Mouse (Mus musculus) heart, adult 11 months (tissue): ENCODE measurements around the gene Arl13b.

Experiments used
- DNase-seq: peaks from one replicate; pipeline ENCODE4 v3.0.0; 2022

Arl13b gene

DNA sequence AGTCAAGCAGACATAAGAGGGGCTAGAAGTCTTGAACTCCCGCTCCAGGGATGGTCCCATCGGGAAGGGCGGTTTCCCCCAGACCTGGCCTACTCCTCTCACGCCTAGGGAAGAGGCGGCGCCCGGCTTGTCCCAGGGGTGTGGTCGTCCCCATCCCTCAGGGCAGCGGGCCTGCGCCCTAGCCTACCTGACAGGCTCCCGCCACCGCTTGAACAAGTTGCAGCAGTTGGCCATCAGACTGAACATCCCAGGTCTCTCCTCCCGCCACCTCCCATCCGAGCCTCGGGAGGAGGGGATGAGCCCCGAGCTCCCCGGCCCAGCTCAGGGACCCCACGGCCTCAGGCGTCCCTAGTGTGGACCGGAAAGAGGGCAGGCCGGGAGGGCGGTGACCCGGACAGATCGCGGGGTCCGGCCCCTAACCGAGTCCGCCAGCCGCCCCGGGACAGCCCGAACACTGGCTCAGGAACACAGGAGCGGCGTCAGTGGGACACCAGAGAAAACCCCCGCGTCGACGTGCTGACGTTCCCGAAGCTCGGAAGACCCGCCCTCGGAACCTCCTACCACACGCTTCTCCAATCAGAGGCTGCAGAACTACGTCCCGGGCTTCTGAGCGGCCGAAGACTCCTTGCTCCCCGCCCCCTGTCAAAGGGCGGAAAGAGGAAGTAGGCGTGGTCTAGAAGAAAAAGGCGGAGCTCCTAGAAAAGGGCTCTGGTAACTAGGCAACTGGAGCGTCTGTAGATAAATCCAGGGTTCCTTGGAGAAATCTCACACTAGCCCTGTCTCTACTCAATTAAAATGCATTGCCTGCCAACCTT lies at the start of gene Arl13b:
Gene Arl13b, minus strand, starts transcription at position 543 of the 815 bp plus-strand sequence.
- peak; percentile 100 for DNase-seq

DNA sequence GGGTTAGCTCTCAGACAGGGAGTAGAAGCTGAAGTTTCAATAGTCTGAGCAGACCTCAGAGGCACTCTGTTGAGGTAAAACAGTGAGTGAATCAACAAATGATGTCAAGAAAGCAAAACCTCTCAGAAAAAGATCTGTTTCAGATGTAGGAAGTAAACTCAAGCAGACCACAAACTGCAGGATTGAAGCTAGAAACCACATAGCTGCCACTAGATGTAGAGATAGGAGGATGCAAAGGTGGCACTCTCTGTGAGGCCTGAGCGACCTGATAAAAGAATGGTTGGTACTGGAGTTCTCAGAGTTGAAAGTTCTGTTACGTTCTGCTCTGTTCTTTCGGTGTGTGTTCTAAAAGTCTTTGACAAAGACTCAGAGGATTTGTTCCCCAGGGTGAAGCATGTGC lies 49.0 kb upstream of the Arl13b start:
- no peak for DNase-seq

DNA sequence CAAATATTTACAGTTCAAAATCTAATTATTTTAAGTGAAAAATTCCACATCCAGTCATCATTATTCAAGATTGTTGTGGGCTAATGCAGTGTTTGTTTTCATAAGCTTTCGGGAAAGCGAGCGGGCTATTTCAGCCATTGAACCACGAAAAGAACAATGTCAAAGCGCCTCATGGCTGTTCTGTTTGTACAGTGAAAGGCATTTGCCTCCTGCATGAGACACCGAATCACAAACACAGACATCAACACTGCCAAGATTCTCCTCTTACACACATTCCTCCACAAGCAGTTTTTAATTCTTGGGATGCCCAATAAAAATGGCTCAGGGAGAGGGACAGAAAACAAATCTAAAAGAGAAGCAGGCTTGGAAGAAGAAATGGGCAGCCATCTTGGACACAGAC lies 27.2 kb upstream of the Arl13b start:
- DNase-seq: no peak

DNA sequence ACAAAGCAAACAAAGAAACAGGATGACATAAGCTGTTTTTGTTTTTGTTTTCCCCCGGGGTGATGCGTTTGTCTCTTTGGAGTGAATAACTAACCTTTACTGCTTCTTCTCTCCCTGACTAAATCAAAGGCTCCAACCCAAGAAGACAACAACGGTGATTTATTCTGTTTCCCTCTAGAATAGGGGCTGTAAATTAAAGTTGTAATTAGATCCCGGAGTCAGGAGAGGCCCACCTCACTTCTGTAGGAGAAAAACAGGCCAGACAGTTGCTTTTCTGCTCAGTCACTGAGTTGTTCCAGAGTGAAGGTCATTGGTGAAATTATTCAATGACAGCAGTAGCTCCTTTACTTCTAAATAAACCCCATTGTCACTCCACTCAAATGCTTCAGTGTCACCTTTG lies 26.3 kb upstream of the Arl13b start:
- DNase-seq: no peak

DNA sequence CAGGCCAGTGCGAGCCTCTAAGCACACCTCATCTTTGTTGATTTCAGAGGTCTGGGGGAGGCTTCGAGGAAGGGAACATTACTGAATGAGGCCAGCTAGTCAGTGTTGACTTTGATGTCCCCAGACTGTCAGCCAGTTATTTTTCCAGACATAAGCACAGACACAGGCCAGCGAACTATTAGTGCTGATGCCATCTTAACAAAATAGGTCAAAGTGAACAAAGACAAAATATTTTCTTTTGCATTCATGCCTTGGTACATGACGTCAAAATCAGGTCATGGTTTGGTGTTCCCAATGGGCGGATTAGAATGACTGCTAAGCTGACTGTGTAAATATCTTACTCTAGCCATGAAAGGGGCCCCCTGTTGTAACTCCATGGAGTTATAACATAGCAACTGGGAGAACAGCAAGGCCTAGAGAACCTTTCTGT lies 25.9 kb upstream of the Arl13b start:
- DNase-seq: no peak

DNA sequence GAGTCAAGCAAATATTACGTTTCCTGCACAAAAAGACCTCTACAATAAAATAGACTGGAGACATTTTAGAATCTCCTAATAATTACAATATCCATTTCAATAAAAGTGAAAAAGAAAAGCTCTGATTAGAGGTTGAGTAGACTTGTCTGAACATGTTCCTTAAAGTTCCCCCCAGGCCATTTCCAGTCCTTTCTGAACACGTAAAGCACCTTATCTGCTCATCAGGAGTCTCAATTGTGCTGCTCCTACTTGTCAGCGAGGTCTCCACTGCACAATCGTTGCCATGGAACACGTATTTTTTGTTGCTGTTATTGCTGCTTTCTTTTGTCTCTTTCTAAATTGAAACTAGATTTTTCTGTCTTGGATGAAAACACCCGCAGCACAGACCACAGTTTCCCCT lies 14.6 kb upstream of the Arl13b start:
- DNase-seq: no peak

DNA sequence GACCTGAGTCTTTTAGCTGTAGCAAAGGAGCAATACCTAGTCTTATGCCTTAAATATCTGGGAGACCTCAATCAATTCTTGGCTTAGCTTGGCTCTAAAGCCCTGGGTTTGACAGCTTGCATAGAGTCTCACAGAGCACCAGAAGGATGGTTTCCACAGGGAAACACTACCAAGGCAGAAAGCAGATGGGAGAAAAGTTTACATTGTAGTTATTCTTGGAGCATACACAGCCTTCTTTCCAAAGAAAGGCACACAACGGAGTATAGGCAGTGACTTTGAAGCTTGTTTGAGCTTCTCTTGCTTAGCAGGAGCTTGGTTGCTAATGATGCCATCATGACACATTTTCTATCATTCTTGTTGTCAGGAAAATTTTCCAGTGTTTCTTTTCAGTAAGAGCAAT lies 13.3 kb upstream of the Arl13b start:
- no peak for DNase-seq

DNA sequence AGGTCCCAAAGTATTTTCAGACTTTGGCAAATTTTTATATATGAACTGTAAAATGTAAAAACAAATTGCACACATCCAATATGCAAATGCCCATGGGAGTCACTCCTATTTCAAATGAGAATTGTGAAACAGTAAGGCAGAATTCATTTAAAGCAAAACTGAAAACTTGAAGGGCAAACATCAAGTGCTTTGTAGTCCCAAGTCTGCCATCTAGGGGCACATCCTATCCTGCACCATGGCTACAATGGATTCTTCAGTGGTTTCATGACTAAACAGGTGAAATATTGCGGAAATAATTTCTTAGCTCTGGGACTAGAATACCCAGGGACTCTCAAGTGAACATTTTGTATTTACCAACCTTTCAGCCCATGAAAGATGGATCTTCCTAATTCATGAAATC lies 11.2 kb upstream of the Arl13b start:
- DNase-seq: no peak

DNA sequence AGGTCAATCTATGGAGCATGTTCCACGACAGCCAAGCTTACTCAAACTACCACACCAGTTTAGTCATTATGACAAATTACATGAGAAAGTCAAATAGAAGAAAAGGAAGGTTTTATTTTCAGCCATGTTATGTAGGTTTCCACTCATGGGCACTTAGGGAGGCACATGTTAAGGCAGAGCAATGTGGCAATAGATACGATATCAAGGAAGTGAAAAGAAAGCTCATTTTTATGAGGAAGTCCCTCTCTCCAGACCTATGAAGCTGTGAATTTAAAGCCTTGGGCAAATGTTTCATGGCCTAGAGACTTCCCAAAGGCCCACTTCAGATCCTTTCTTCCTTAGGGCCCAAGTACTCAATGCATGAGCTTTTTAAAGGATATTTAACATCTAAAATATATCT lies 10.7 kb upstream of the Arl13b start:
- DNase-seq: no peak

DNA sequence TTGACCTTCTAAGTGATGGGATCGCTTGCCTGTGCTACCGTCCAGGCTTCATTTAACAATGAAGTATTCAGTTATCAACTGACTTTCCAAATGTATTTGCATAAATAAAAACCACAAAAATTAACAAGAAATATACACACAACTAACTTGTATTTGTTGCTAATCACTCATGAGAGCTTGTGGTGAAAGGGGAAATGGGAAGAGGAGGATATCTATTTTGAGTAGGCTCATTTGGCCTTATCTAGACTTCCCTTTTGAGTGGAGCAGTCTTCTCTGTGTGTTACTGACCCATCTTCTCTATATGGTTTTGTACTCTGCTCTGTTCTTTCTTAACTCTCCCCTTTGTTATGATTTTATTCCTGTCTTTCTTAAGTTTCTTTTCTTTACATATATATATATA lies 9.4 kb upstream of the Arl13b start:
- DNase-seq: no peak

DNA sequence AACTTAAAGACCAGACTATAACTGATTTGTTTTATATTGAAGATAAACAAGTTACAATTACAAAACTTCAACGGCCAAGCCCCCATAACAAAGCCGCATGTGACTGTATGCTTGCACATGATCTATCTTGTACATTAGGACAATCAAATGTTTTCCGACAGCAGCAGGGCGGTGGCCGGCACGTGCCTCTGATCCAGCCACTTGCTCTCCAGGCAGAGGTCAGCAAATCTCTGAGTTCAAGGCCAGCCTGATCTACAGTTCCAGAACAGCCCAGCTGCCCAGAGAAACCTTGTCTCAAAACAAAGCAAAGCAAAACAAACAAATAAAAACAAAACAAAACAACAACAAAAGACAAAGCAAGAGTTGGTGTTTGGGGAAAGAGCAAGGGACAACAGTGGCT lies 8.5 kb upstream of the Arl13b start:
- peak; percentile 88 for DNase-seq

DNA sequence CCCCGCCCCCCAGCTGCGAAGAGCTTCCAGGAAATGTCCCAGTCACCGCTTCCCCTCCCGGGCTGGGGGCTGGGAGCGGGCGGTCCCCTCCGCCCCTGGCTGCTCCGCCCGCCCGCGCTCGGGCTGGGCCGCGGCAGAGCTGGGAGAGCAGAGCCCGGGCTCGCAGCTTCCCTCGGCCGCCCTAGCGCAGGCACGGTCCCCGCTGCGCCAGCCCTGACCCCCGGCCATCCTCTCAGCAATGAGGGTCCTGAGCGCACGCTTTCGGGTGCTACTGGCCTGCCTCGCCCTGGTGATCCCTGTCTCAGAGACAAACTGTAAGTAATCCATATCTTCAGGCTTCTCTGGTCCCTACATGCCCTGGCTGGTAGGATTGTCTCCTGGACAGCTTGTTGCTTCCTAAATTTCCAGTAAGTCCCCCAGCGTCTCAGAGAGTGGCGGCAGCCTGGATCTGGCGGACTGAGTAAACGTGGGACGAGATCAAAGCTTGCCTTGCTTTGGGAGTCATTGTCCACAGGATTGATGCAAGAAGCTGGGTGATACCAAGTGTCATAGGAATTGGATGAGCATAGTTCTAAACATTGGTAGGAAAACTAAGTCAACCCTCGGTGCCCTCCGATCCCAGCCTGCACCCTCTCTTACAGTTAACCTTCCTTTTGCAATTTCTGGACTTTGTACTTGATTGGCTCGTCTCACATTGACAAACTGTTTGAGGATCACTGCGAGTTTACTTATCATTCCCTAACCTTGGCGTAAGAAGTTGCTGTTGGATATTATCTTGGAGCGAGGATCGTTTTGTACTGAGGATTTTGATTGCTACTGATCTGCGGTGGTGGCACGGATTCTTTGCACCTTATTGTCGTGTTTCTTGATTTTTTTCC lies 7.6 kb upstream of the Arl13b start, which contains the start of gene Pros1:
Gene Pros1, plus strand, starts transcription at position 117 of the 878 bp plus-strand sequence.
- peak; percentile 99 for DNase-seq

DNA sequence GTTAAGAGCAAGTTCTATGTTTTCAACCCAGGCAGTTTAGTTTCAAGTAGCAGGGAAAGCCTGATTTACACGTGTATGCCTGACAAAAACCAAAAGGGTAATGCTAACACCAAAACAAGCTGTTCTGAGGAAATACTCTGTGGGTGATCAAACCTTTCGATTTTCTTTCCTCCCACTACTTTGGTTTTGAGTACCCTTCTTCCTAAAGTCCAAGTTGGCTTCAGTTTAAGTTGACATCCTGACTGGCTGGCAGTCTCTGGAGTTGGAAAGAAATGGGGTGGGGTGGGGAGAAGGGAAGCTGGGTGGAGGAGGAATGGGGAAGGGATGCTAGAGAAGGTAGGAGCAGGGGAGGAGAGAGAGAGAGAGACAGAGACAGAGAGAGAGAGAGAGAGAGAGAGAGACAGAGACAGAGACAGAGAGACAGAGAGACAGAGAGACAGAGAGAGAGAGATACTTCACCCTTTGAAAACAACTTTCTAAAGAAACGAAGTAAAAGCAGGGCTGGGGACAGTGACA lies 6.8 kb upstream of the Arl13b start:
- peak; percentile 88 for DNase-seq

DNA sequence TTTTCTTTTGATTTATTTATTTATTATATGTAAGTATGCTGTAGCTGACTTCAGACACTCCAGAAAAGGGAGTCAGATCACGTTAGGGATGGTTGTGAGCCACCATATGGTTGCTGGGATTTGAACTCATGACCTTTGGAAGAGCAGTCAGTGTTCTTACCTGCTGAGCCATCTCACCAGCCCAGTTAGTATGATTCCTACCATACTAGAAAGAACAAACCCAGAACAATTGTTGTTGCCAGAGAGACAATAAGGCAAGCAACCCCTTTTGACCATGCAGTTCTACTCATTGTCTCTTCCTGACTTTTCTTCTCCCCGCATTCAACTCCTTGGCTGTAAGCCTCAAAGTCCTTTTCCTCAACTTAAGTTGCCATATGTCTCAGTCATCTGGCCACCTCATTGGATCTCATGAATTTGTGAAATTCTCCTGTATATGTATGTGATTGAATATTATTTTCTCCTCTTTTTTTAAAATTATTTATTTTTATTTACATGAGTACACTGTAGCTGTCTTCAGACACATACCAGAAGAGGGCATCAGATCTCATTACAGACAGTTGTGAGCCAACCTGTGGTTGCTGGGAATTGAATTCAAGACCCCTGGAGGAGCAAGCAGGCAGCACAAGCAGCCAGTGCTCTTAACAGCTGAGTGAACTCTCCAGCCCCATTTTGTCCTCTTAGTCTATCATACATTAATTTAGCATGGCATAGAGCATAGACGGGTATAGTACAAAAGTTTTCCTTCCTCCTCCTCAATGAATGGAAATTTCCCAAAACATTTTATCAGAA lies 5.8 kb upstream of the Arl13b start:
- DNase-seq: no peak

DNA sequence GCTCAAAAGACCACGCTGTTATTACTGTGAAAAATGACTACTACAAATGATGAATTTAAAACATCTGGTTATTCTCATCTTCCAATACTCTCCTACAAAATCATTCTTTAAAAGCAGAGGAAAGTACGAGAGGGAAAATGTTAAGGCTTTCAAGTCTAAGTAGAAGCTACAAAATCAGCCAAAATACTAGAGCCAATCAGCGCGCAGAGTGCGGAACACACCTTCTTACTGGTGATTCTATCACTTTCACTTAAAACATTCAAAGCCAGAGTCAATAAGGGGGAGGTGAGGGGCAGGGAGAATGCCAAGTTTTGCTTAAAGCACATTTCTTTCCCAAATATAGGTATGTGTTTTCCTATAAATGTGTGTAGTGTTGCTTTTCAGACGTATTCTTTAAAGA lies 1.5 kb downstream of the Arl13b start:
- DNase-seq: no peak

DNA sequence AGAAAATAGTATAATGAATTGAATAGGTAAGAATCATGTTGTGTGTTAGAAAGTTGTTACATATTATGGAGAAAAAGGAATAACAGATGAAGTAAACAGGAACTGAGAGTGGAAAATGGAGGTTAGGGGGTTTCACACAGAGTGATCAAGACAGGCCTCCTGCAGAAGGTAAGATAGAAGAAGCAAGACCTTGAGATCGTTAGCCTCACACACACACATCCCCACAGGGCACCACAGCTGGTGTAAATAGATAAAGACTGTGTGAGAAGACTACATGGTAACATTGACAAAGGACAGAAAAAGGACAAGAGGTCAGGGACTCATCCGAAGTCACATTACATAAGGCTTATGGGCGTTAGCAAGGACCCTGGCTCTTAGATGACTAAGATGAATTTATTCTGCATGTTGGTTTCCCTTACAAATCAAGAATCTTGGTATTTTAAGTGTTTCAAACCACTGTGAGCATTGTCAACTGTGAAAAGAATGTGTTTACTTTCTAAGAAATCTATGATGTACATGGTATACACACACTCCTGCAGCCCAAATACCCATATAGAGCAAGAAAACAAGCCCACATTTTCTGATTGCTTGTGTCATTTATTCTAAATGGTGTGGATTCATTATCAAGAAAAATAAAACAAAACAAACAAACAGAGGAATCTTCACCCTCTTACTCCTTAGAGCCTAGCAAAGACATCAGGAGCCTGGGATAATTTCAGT lies 12.7 kb downstream of the Arl13b start:
- no peak for DNase-seq

DNA sequence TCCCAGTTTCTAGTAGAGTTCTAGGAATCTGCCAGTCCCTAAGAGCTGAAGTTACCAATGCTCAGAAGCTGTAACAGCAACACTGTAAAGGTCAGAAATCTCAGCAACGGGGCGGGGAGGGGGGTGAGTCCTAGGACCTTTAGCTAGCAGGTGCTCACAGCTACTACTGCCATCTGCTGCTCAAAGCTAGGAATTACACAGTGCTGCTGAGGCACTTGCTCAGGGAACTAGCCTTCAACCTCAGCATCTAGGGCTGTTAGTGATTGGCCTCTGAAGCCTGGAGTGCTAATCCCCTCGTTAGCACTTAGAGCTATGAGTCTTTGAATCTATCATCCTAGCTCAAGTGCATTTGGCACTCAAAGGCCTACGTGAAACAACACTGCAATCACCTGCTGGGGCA lies 14.4 kb downstream of the Arl13b start:
- DNase-seq: peak; percentile 92

DNA sequence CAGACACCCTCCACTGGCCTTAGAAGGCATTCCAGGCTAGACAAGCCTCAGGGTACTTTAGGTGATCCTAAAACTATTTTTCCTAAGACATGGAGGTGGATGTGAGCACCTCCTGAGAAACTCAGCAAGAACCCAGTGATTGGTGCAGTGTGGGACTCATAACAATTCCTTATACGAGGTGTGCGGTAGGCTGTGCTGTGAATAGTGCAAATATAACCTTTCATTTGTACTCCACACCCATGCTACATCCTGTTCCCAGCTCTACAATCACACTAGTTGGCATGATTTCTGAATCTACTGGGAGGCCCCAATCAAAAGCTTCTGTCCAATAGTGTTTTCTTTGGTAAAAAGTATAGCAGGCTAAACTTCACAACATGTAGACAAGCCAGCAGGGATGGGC lies 14.8 kb downstream of the Arl13b start:
- no peak for DNase-seq

DNA sequence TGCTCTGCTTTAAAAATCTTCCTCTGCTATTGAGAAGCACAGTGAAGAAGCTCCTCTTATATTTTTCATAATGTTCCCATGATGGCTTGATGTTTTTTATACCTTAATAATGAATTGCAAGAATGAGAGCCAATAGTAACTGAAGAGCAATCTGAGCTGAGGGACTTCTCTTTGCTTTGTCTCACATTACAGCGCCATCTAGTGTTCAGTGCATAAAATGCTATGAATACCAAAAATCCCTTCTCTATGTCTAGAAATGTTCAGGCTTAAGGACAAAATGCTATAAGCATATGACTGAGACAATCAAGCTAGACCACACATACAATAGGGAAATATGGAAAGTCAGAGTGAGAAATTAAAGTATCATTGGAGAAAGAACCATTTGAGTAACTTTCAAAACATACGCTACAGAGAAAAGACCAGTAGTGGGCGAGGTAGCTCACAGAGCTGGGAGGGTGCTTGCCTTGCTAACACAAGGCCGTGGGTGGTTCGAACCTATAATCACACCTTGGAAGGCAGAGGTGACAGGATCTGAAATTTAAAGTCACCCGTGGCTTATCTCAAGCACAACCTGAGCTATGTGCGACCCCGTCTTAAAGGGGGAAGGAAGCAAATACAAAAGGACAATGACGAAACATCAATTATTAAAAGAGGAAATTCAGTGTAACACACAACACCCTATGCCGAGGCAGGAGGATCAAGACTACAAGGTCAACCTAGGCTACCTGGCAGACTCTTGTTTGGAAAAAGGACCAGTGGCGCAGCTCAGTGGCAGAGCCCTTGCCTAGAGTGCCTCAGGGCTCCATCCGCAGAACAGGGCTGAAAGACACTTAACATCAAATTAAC lies 20.5 kb downstream of the Arl13b start:
- no peak for DNase-seq

DNA sequence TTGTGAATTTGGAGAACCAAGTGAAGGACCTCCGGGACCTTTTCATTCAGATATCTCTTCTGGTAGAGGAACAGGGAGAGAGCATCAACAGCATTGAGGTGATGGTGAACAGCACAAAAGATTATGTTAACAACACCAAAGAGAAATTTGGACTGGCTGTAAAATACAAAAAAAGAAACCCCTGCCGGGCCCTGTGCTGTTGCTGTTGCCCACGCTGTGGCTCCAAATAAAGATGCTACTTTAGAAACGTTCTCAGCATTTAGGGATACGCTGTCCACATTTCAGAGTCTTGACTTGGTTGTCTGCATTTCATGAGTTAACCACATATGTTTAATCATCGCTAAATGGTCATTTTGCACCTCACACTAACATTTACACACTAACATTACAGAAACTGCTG lies 24.4 kb downstream of the Arl13b start:
- no peak for DNase-seq

DNA sequence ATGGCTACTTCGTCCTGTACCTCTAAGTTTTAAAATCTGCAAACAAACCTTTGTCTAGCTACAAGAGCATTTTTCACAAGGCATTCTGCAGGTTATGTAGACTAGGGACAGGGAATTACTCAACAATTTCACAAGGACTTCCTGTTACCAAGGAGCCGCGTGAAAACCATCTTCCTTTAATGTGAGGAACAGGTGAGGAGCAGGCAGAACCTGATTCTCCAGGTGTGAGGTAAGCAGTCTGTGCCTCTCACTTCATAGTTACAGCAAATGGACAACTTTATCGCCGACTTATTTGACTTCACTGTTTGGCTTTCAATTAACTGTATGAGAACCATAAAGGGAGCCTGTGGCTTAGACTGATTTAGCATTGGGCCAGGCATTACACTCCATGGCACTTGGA lies 32.3 kb downstream of the Arl13b start, which contains the start of gene Stx19:
Gene Stx19, plus strand, starts transcription at position 186 of the 400 bp plus-strand sequence.
- DNase-seq: no peak
